Mouse (Mus musculus): ENCODE measurements around the gene Ndfip2. TPM values are rescaled to one million over a fixed set of nuclear protein-coding genes. Genes with fewer than 3 reads are reported as not detected.

The Ndfip2 gene
- polyA plus RNA-seq, 1 experiment from 2014 or later, result 109 TPM

DNA sequence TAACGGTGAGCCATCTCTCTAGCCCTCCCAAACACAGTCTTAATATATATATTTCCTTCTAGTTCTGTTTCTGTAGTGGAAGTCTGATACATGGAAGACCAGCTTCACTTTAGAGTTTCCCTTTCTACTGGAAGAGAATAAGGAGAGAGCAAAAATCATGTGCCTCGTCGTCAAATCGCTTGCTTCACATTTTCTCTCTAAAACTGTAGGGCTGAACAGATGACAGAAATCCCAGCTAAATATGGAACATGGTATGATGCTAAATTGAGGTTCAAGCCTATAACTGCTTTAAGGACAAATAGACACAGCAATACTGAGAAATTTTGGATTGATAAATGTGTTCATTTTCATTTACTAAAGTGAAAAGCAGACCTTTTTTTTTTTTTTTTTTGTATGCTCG, 4.0 kb upstream of the Ndfip2 start:
- Histone ChIP-seq H3K4me1 (replicated peaks) (no peaks in the 10 kb centered on the region), H3K4me3 (no peak overlapping the region), H3K27ac (replicated peaks) (no peak overlapping the region), H3K9me3 (no peaks in the 10 kb centered on the region), H3K9ac (no peak overlapping the region), H3K4me2 (no peak overlapping the region), H3K36me3 (no peaks in the 10 kb centered on the region), H3K27me3 (no peaks in the 10 kb centered on the region)
- 90% methylated on average over 5 of the region's 5 CpGs for WGBS
- ATAC-seq (ENCODE audit: low FRiP score, low read depth), result no peak

DNA sequence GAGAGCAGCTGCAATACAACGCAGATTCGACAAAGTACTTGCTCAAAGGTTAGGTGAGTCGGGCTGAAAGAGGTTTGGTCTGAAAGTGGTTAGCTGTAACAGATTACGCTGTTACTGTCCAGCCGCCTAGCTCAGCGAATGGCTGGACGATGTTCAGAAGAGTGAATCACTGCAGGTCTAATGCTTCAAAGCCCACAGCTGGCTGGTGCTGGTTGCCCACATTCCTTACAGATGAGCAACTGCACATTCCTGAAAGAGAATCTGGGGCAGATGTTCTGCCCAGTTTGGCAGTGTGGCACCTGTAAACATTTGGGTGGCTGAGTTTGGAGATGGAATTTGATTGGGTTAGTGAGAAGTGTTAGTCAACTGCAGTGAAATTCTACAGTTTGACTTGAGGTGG, 2.8 kb upstream of the Ndfip2 start:
- ATAC-seq (ENCODE audit: low FRiP score, low read depth), result no peak
- WGBS, result 89% methylated on average over 7 of the region's 7 CpGs
- no peak overlapping the region for H3K4me2 ChIP-seq
- no peaks in the 10 kb centered on the region for H3K9me3 ChIP-seq
- no peak overlapping the region for H3K27ac ChIP-seq (replicated peaks)
- H3K4me1 ChIP-seq (replicated peaks), result peaks cover 8% of the 10 kb centered on the region
- H3K27me3 ChIP-seq, result no peaks in the 10 kb centered on the region
- no peaks in the 10 kb centered on the region for H3K36me3 ChIP-seq
- no peak overlapping the region for H3K9ac ChIP-seq
- no peak overlapping the region for H3K4me3 ChIP-seq

DNA sequence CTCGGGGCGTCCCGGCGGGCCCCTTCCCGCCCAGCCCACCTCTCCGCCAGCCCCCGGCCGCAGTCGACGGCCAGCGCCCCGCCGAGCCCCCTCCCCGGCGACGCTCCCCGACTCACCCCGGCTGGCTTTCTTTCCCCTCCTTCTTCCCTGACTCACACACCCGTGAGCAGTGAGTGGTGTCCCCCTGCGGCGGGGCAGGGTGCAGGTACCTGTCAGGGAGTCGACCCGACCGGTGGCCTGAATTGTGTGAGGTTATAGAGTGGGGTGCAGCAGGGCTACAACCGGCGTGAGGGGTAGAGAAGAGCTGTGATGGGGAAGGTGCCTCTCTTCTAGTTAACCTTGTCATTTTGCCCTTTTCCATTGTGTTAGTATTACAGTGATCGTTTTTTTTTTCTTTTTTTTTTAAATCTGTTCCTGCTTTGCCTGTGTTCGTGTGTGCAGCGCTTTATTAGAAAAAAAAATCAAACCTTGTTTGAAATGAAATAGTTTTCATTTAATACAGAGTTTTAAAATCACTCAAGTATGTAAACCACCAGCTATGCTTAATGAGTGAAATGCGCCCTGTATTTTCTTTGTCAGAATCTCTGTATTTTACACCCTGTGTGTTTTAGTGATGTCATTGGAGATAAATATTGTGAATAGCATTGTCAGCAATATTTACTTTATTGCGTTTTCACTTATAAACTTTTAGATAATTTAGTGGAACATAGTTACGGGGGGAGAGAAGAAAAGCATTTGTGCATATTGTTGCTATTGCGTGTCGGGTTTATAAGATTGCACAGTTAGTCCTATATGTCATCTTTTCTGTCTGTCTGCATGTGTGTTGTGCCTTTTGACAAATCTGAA, 885 bp downstream of the Ndfip2 start:
- no peaks in the 10 kb centered on the region for H3K36me3 ChIP-seq
- H3K27ac ChIP-seq (replicated peaks), result peak overlapping the region; percentile 94
- ATAC-seq (ENCODE audit: low FRiP score, low read depth), result peak; percentile 63
- no peaks in the 10 kb centered on the region for H3K27me3 ChIP-seq
- peak overlapping the region; percentile 93 for H3K4me3 ChIP-seq
- WGBS, result 8% methylated on average over 29 of the region's 34 CpGs
- H3K9me3 ChIP-seq, result no peaks in the 10 kb centered on the region
- H3K4me1 ChIP-seq (replicated peaks), result peaks cover 13% of the 10 kb centered on the region
- peak overlapping the region; percentile 93 for H3K9ac ChIP-seq
- H3K4me2 ChIP-seq, result peak overlapping the region; percentile 60

GRCm38 (mm10) chr14:105262923-105263322, 4.5 kb downstream of the Ndfip2 start:
- 49% methylated on average over 5 of the region's 5 CpGs for WGBS
- no peaks in the 10 kb centered on the region for H3K36me3 ChIP-seq
- no peak overlapping the region for H3K9ac ChIP-seq
- H3K4me2 ChIP-seq, result no peak overlapping the region
- no peaks in the 10 kb centered on the region for H3K27me3 ChIP-seq
- no peak for ATAC-seq (ENCODE audit: low FRiP score, low read depth)
- H3K4me3 ChIP-seq, result no peak overlapping the region
- H3K27ac ChIP-seq (replicated peaks), result no peak overlapping the region
- peaks cover 18% of the 10 kb centered on the region for H3K4me1 ChIP-seq (replicated peaks)
- H3K9me3 ChIP-seq, result no peaks in the 10 kb centered on the region

- H3K9me3 ChIP-seq, result no peaks in the 10 kb centered on the region
- no peak overlapping the region for H3K4me2 ChIP-seq
- WGBS, result 68% methylated on average over 6 of the region's 6 CpGs
- H3K4me3 ChIP-seq, result no peak overlapping the region
- ATAC-seq (ENCODE audit: low FRiP score, low read depth), result no peak; the same call in 1 of the 2 replicates
- 0 out of 2 replicates have a peak, but pooled peaks cover 5% of the 10 kb centered on the region for H3K4me1 ChIP-seq (replicated peaks)
- no peaks in the 10 kb centered on the region for H3K27me3 ChIP-seq
- H3K9ac ChIP-seq, result no peak overlapping the region
- no peaks in the 10 kb centered on the region for H3K36me3 ChIP-seq
- no peak overlapping the region for H3K27ac ChIP-seq (replicated peaks)
These were observed 8.7 kb downstream of the Ndfip2 start for GRCm38 (mm10) chr14:105267095-105267494.

DNA sequence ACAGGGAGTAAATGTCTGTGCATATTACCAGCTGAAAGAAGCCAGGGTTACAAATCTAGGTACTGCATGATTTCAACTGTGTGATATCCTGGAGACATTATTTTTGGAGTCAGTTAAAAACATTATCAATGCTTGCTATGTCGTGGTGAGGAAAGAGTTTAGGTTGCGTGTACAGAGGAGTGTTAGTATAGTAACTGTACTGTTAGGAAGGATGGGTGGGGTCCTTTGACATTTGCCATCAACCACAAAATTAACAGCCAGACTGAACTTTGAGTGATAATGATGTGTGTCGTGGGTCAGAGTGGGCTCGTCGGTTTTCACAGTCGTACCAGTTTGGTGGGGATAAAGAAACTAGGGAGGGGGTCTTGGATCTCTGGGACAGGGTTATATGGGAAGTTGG, 13.7 kb downstream of the Ndfip2 start:
- no peak for ATAC-seq (ENCODE audit: low FRiP score, low read depth)
- Histone ChIP-seq H3K27ac (replicated peaks) (no peak overlapping the region), H3K36me3 (no peaks in the 10 kb centered on the region), H3K9me3 (no peaks in the 10 kb centered on the region), H3K27me3 (no peaks in the 10 kb centered on the region), H3K4me2 (no peak overlapping the region), H3K4me1 (replicated peaks) (0 out of 2 replicates have a peak, but pooled peaks cover 7% of the 10 kb centered on the region), H3K9ac (no peak overlapping the region), H3K4me3 (no peak overlapping the region)
- 86% methylated on average over 6 of the region's 6 CpGs for WGBS

GRCm38 (mm10) chr14:105272539-105272938, 14.2 kb downstream of the Ndfip2 start:
- WGBS, result 82% methylated on average over 4 of the region's 4 CpGs
- no peak overlapping the region for H3K4me3 ChIP-seq
- H3K27ac ChIP-seq (replicated peaks), result no peak overlapping the region
- ATAC-seq (ENCODE audit: low FRiP score, low read depth), result no peak
- H3K9me3 ChIP-seq, result no peaks in the 10 kb centered on the region
- H3K27me3 ChIP-seq, result no peaks in the 10 kb centered on the region
- H3K4me1 ChIP-seq (replicated peaks), result 0 out of 2 replicates have a peak, but pooled peaks cover 4% of the 10 kb centered on the region
- H3K36me3 ChIP-seq, result no peaks in the 10 kb centered on the region
- H3K9ac ChIP-seq, result no peak overlapping the region
- H3K4me2 ChIP-seq, result no peak overlapping the region

GRCm38 (mm10) chr14:105275196-105275595, 16.8 kb downstream of the Ndfip2 start:
- no peak overlapping the region for H3K27ac ChIP-seq (replicated peaks)
- H3K4me1 ChIP-seq (replicated peaks), result 0 out of 2 replicates have a peak, but pooled peaks cover 4% of the 10 kb centered on the region
- H3K4me3 ChIP-seq, result no peak overlapping the region
- H3K36me3 ChIP-seq, result no peaks in the 10 kb centered on the region
- H3K4me2 ChIP-seq, result no peak overlapping the region
- H3K27me3 ChIP-seq, result no peaks in the 10 kb centered on the region
- ATAC-seq (ENCODE audit: low FRiP score, low read depth), result no peak
- H3K9ac ChIP-seq, result no peak overlapping the region
- 76% methylated on average over 5 of the region's 5 CpGs for WGBS
- H3K9me3 ChIP-seq, result no peaks in the 10 kb centered on the region

GRCm38 (mm10) chr14:105277277-105277676, 18.9 kb downstream of the Ndfip2 start:
- Histone ChIP-seq H3K36me3 (no peaks in the 10 kb centered on the region), H3K27ac (replicated peaks) (no peak overlapping the region), H3K9me3 (no peaks in the 10 kb centered on the region), H3K9ac (no peak overlapping the region), H3K27me3 (no peaks in the 10 kb centered on the region), H3K4me2 (no peak overlapping the region), H3K4me1 (replicated peaks) (0 out of 2 replicates have a peak, but pooled peaks cover 4% of the 10 kb centered on the region), H3K4me3 (no peak overlapping the region)
- no peak for ATAC-seq (ENCODE audit: low FRiP score, low read depth)
- 61% methylated on average over 5 of the region's 5 CpGs for WGBS

DNA sequence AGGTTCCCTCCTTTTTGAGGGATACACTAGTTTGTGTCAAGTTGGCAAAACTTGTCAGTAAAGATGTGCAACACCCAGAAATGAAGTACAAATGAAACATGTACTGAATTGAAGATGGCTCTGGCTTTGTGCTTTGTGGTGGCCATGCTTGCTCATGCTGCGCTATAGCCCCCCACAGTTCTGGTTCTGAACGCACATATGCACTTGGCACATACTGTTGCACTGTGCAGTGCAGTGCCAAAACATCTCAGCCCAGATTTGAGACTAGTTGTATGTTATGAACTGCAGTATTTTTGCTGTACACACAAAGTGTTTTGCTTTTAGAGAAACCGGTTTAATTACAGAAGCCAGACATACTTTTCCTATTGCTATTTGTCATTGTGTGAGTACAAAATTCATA, 25.7 kb downstream of the Ndfip2 start:
- no peaks in the 10 kb centered on the region for H3K4me1 ChIP-seq (replicated peaks)
- H3K27ac ChIP-seq (replicated peaks), result no peak overlapping the region
- no peaks in the 10 kb centered on the region for H3K36me3 ChIP-seq
- no peaks in the 10 kb centered on the region for H3K27me3 ChIP-seq
- no peaks in the 10 kb centered on the region for H3K9me3 ChIP-seq
- H3K9ac ChIP-seq, result no peak overlapping the region
- WGBS, result 83% methylated on average over 3 of the region's 3 CpGs
- no peak for ATAC-seq (ENCODE audit: low FRiP score, low read depth)
- no peak overlapping the region for H3K4me2 ChIP-seq
- no peak overlapping the region for H3K4me3 ChIP-seq

GRCm38 (mm10) chr14:105287557-105287956, 29.2 kb downstream of the Ndfip2 start:
- 96% methylated on average over 4 of the region's 4 CpGs for WGBS
- no peak for ATAC-seq (ENCODE audit: low FRiP score, low read depth)
- Histone ChIP-seq H3K4me2 (no peak overlapping the region), H3K9me3 (no peaks in the 10 kb centered on the region), H3K36me3 (peaks cover 9% of the 10 kb centered on the region; the same call in 1 of the 2 replicates), H3K27me3 (no peaks in the 10 kb centered on the region), H3K27ac (replicated peaks) (no peak overlapping the region), H3K4me3 (no peak overlapping the region), H3K4me1 (replicated peaks) (no peaks in the 10 kb centered on the region), H3K9ac (no peak overlapping the region)

DNA sequence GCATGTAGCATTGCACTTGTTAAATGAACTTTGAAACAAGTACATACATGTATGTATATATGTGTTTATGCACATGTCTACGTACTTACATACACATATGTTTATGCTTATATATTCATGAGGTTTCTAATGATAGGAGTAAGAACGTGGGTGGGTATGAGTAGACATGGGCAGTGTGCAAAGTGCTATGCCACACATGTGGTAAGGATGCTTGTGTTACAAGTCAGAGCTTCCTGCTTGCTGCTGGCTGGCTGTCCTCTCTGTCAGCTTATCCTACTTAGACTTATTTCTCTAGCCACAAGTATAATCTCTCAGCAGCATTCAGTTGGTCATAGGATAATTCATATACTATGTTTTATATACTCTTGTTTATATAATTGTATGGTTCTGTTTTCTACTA, 29.6 kb downstream of the Ndfip2 start:
- H3K4me2 ChIP-seq, result no peak overlapping the region
- H3K9me3 ChIP-seq, result no peaks in the 10 kb centered on the region
- H3K36me3 ChIP-seq, result peaks cover 10% of the 10 kb centered on the region; the same call in 1 of the 2 replicates
- WGBS, result 95% methylated on average over 2 of the region's 2 CpGs
- H3K4me3 ChIP-seq, result no peak overlapping the region
- no peak overlapping the region for H3K27ac ChIP-seq (replicated peaks)
- H3K27me3 ChIP-seq, result no peaks in the 10 kb centered on the region
- no peak for ATAC-seq (ENCODE audit: low FRiP score, low read depth)
- H3K9ac ChIP-seq, result no peak overlapping the region
- H3K4me1 ChIP-seq (replicated peaks), result no peaks in the 10 kb centered on the region

Measured in hindbrain, embryonic 15.5 days (tissue).